Mouse (Mus musculus) lung, postnatal 0 days (tissue): Measurements from ENCODE around the gene Rasal1.

Experiments
- CTCF ChIP-seq: IDR thresholded peaks from 2 replicates; pipeline ENCODE4 v1.5.1; 2016; ENCODE audit warnings: antibody characterized with exemption, mild to moderate bottlenecking
- EP300 ChIP-seq: IDR thresholded peaks from 2 replicates; pipeline ENCODE4 v1.6.1; 2016; ENCODE audit warnings: antibody characterized with exemption, mild to moderate bottlenecking, control low read depth

GRCm38 (mm10) chr5:120721005-120721404 lies 72.4 kb downstream of the Rasal1 start:
- TF ChIP-seq EP300 (no peak), CTCF (no peak)
